Mouse (Mus musculus) B cell, adult 62 days (primary cell): Measurements from ENCODE around the gene Car15. TPM values are rescaled to one million over a fixed set of nuclear protein-coding genes. Genes with fewer than 3 reads are reported as not detected.

Source experiments
- total RNA-seq: library from RNA; stranded (reverse); gene quantifications from 4 replicates; pipeline ENCODE4 v1.2.4, GENCODE M21; 2023

Car15 gene
- total RNA-seq = 9.8 to 15.2 TPM (median 12.4 TPM) in 4 replicates

GRCm38 (mm10) chr16:17838051-17838450 is at the start of gene Car15:
Car15 (minus strand) TSS chr16:17838364.

GRCm38 (mm10) chr16:17832821-17833220 is 5.3 kb downstream of the Car15 start, which contains the start of gene B830017H08Rik:
B830017H08Rik (plus strand) TSS chr16:17833121.

GRCm38 (mm10) chr16:17796971-17797811 is 41.0 kb downstream of the Car15 start, which contains the start of gene Scarf2:
Scarf2 (plus strand) TSS chr16:17797282.

Other genes with a start within 250 kb of the Car15 start
- gene Smpd4, start 219.0 kb downstream of the Car15 start, total RNA-seq = 45.7 to 50.9 TPM (median 48.8 TPM) in 4 replicates
- gene Ccdc74a, start 191.9 kb downstream of the Car15 start, total RNA-seq = not detected in 4 replicates
- 129 to 145 TPM (median 134 TPM) in 4 replicates for gene Med15, start 105.5 kb downstream of the Car15 start, total RNA-seq
- 10.8 to 21.1 TPM (median 15.3 TPM) in 4 replicates for gene Klhl22, start 78.7 kb downstream of the Car15 start, total RNA-seq
- gene Scarf2, start 41.1 kb downstream of the Car15 start, total RNA-seq = 0.20 TPM in 1 of 4 replicates, not detected in the others
- not detected in 4 replicates for gene B830017H08Rik, start 5.2 kb downstream of the Car15 start, total RNA-seq
- gene Gm20518, start 53.3 kb upstream of the Car15 start, total RNA-seq = 2.4 to 4.3 TPM (median 3.3 TPM) in 4 replicates
- gene Tssk1, start 55.9 kb upstream of the Car15 start, total RNA-seq = not detected in 4 replicates
- 56.8 to 69.7 TPM (median 66.1 TPM) in 4 replicates for gene Dgcr2, start 60.2 kb upstream of the Car15 start, total RNA-seq
- gene Tssk2, start 60.3 kb upstream of the Car15 start, total RNA-seq = not detected in 4 replicates
- gene Ess2, start 73.0 kb upstream of the Car15 start, total RNA-seq = 58.2 to 66.8 TPM (median 59.7 TPM) in 4 replicates
- gene Gsc2, start 76.7 kb upstream of the Car15 start, total RNA-seq = not detected in 4 replicates
- 26.2 to 31.2 TPM (median 28.5 TPM) in 4 replicates for gene Slc25a1, start 89.9 kb upstream of the Car15 start, total RNA-seq
- gene Vpreb2, start 142.1 kb upstream of the Car15 start, total RNA-seq = not detected in 4 replicates
- gene Dgcr6, start 214.5 kb upstream of the Car15 start, total RNA-seq = 19.8 to 24.5 TPM (median 22.1 TPM) in 4 replicates